Mouse (Mus musculus): ENCODE measurements around the gene 4930402F06Rik. TPM values are rescaled to one million over a fixed set of nuclear protein-coding genes. Genes with fewer than 3 reads are reported as not detected.
A peak's percentile ranks its signal among the peaks of the same experiment; 100 is the strongest.

The 4930402F06Rik gene
- polyA plus RNA-seq, 1 experiment from 2014 or later = not detected

- Histone ChIP-seq H3K4me3 (no peak overlapping the region), H3K9me3 (replicated peaks) (no peaks in the 10 kb centered on the region; the same call in 1 of the 2 replicates), H3K9ac (no peak overlapping the region), H3K4me2 (no peak overlapping the region), H3K4me1 (no peaks in the 10 kb centered on the region), H3K27me3 (no peaks in the 10 kb centered on the region), H3K27ac (no peak overlapping the region), H3K36me3 (ENCODE audit: poor library complexity, severe bottlenecking) (no peaks in the 10 kb centered on the region)
- no peak for ATAC-seq
- WGBS = 53% methylated on average over 7 of the region's 7 CpGs
Observed at GRCm38 (mm10) chr2:35432472-35432871, 35.5 kb upstream of the 4930402F06Rik start.

- 68% methylated on average over 7 of the region's 7 CpGs for WGBS
- Histone ChIP-seq H3K4me2 (no peak overlapping the region), H3K27me3 (no peaks in the 10 kb centered on the region), H3K36me3 (ENCODE audit: poor library complexity, severe bottlenecking) (no peaks in the 10 kb centered on the region), H3K9ac (no peak overlapping the region), H3K9me3 (replicated peaks) (no peaks in the 10 kb centered on the region; the same call in 1 of the 2 replicates), H3K4me1 (no peaks in the 10 kb centered on the region), H3K4me3 (no peak overlapping the region), H3K27ac (no peak overlapping the region)
- 0 out of 2 replicates have a peak, but pooled peaks have one; percentile 21 for ATAC-seq
Observed at GRCm38 (mm10) chr2:35432011-35432410, 35.0 kb upstream of the 4930402F06Rik start.

- H3K9me3 ChIP-seq (replicated peaks) = no peaks in the 10 kb centered on the region; the same call in 1 of the 2 replicates
- no peak overlapping the region for H3K4me3 ChIP-seq
- no peaks in the 10 kb centered on the region for H3K4me1 ChIP-seq
- no peak overlapping the region for H3K9ac ChIP-seq
- H3K36me3 ChIP-seq (ENCODE audit: poor library complexity, severe bottlenecking) = no peaks in the 10 kb centered on the region
- H3K27ac ChIP-seq = no peak overlapping the region
- no peak overlapping the region for H3K4me2 ChIP-seq
- ATAC-seq = no peak
- H3K27me3 ChIP-seq = no peaks in the 10 kb centered on the region
- 72% methylated on average over 8 of the region's 8 CpGs for WGBS
Observed at GRCm38 (mm10) chr2:35430806-35431205, 33.8 kb upstream of the 4930402F06Rik start.

- Histone ChIP-seq H3K4me1 (no peaks in the 10 kb centered on the region), H3K9me3 (replicated peaks) (no peaks in the 10 kb centered on the region), H3K4me2 (no peak overlapping the region), H3K9ac (no peak overlapping the region), H3K27ac (no peak overlapping the region), H3K27me3 (no peaks in the 10 kb centered on the region), H3K4me3 (no peak overlapping the region), H3K36me3 (ENCODE audit: poor library complexity, severe bottlenecking) (no peaks in the 10 kb centered on the region)
- 90% methylated on average over 4 of the region's 4 CpGs for WGBS
- ATAC-seq = no peak
Observed at GRCm38 (mm10) chr2:35428615-35429300, 31.8 kb upstream of the 4930402F06Rik start.

DNA sequence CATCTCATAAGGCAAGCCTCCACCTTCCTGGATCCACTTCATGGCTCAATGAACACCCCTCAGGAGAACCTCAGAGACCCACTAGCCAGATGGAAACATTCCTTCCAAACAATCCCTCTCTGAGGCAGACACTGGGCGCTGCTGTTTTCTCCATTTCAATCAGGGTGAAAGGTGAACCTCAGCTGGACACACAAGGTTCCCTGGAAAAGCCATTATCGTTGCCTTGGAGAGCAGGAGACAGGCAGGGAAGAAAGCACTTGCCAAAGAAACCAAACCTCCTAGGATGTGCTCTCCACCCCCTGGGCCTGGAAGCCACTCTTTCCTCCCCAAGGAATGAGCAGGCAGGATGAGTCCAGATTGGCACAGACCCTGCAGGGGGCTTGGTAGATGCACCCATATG lies 30.6 kb upstream of the 4930402F06Rik start:
- H3K4me1 ChIP-seq = no peaks in the 10 kb centered on the region
- H3K27ac ChIP-seq = no peak overlapping the region
- no peaks in the 10 kb centered on the region for H3K36me3 ChIP-seq (ENCODE audit: poor library complexity, severe bottlenecking)
- no peaks in the 10 kb centered on the region for H3K9me3 ChIP-seq (replicated peaks)
- H3K9ac ChIP-seq = no peak overlapping the region
- no peaks in the 10 kb centered on the region for H3K27me3 ChIP-seq
- 47% methylated on average over 2 of the region's 2 CpGs for WGBS
- no peak overlapping the region for H3K4me3 ChIP-seq
- no peak overlapping the region for H3K4me2 ChIP-seq
- no peak for ATAC-seq

- WGBS = 93% methylated on average over 1 of the region's 1 CpGs
- Histone ChIP-seq H3K9ac (no peak overlapping the region), H3K9me3 (replicated peaks) (no peaks in the 10 kb centered on the region), H3K4me1 (no peaks in the 10 kb centered on the region), H3K36me3 (ENCODE audit: poor library complexity, severe bottlenecking) (no peaks in the 10 kb centered on the region), H3K4me2 (no peak overlapping the region), H3K4me3 (no peak overlapping the region), H3K27ac (no peak overlapping the region), H3K27me3 (no peaks in the 10 kb centered on the region)
- ATAC-seq = no peak
Observed at GRCm38 (mm10) chr2:35423711-35424339, 26.9 kb upstream of the 4930402F06Rik start.

DNA sequence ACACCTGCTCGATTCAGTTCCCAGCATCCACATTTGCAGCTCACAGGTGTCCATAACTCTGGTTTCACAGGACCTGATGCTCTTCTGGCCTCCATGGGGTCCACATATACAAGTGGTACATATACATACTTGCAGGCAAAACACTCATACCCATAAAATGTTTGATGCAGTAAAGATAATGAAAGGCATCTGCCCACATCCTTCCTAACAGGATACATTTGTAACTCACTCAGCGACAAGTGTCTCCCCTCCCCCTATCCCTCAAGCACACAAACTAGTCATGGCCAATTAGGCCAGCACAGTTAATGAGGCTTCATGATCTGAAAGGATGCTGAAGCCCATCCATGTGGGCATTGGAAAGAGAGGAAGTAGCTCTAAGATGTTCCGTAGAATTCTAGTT lies 25.4 kb upstream of the 4930402F06Rik start:
- Histone ChIP-seq H3K27ac (no peak overlapping the region), H3K4me2 (no peak overlapping the region), H3K4me3 (no peak overlapping the region), H3K4me1 (no peaks in the 10 kb centered on the region), H3K36me3 (ENCODE audit: poor library complexity, severe bottlenecking) (no peaks in the 10 kb centered on the region), H3K27me3 (no peaks in the 10 kb centered on the region), H3K9me3 (replicated peaks) (no peaks in the 10 kb centered on the region), H3K9ac (no peak overlapping the region)
- ATAC-seq = no peak
- WGBS = 80% methylated on average over 3 of the region's 3 CpGs

- Histone ChIP-seq H3K4me2 (no peak overlapping the region), H3K9ac (no peak overlapping the region), H3K4me1 (no peaks in the 10 kb centered on the region), H3K4me3 (no peak overlapping the region), H3K36me3 (ENCODE audit: poor library complexity, severe bottlenecking) (no peaks in the 10 kb centered on the region), H3K27ac (no peak overlapping the region), H3K27me3 (no peaks in the 10 kb centered on the region), H3K9me3 (replicated peaks) (no peaks in the 10 kb centered on the region)
- ATAC-seq = no peak
- WGBS = 83% methylated on average over 1 of the region's 1 CpGs
Observed at GRCm38 (mm10) chr2:35420681-35421080, 23.7 kb upstream of the 4930402F06Rik start.

- Histone ChIP-seq H3K4me3 (no peak overlapping the region), H3K4me2 (no peak overlapping the region), H3K4me1 (no peaks in the 10 kb centered on the region), H3K9me3 (replicated peaks) (no peaks in the 10 kb centered on the region), H3K9ac (no peak overlapping the region), H3K27me3 (no peaks in the 10 kb centered on the region), H3K36me3 (ENCODE audit: poor library complexity, severe bottlenecking) (no peaks in the 10 kb centered on the region), H3K27ac (no peak overlapping the region)
- WGBS = 94% methylated on average over 2 of the region's 2 CpGs
- no peak for ATAC-seq
Observed at GRCm38 (mm10) chr2:35419671-35420070, 22.7 kb upstream of the 4930402F06Rik start.

DNA sequence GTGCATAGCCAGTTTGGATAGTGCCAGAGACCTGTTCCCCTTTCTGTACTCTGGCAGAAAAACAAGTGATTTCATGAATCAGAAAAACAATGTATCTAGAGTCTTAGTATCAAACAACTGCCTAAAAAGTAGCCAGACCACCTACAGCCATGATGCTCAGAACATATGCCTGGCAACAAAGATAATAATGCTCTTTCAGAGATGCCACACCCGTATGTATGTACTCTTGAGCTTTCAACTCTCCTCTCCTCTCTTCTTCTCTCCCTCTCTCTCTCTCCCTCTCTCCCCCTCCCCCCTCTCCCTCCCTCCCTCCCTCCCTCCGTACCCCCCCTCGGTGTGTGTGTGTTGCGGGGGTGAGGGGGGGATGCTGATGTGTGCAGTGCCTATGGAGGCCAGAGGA lies 22.3 kb upstream of the 4930402F06Rik start:
- H3K9me3 ChIP-seq (replicated peaks) = no peaks in the 10 kb centered on the region
- H3K36me3 ChIP-seq (ENCODE audit: poor library complexity, severe bottlenecking) = no peaks in the 10 kb centered on the region
- H3K4me2 ChIP-seq = no peak overlapping the region
- no peaks in the 10 kb centered on the region for H3K4me1 ChIP-seq
- no peak overlapping the region for H3K4me3 ChIP-seq
- ATAC-seq = no peak
- no peak overlapping the region for H3K27ac ChIP-seq
- no peak overlapping the region for H3K9ac ChIP-seq
- H3K27me3 ChIP-seq = no peaks in the 10 kb centered on the region
- 97% methylated on average over 4 of the region's 4 CpGs for WGBS

GRCm38 (mm10) chr2:35417231-35417630 lies 20.3 kb upstream of the 4930402F06Rik start:
- Histone ChIP-seq H3K27ac (no peak overlapping the region), H3K4me2 (no peak overlapping the region), H3K36me3 (ENCODE audit: poor library complexity, severe bottlenecking) (no peaks in the 10 kb centered on the region), H3K9ac (no peak overlapping the region), H3K27me3 (no peaks in the 10 kb centered on the region), H3K4me1 (no peaks in the 10 kb centered on the region), H3K4me3 (no peak overlapping the region), H3K9me3 (replicated peaks) (no peaks in the 10 kb centered on the region)
- ATAC-seq = no peak
- WGBS = 83% methylated on average over 1 of the region's 1 CpGs

DNA sequence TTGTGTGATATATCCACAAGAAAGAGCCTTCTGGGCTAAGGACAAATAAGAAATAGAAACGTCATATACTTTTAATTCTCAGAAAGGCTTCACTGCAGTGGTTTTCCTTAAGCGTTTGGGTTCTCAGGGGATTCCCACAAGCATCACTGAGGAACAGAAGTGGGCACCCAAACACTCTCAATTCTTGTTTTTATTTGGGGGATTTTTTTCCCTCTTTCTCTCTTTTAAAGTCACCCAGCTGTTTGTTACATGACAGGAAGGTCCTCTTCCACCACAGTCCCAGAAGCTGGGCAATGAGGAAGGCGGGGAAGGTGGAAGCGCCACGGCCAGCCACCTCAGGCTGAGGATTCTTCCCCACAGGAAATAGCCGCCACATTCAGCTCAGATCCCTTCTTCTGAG lies 19.5 kb upstream of the 4930402F06Rik start:
- H3K9ac ChIP-seq = no peak overlapping the region

GRCm38 (mm10) chr2:35412810-35413209 lies 15.8 kb upstream of the 4930402F06Rik start:
- no peak overlapping the region for H3K4me2 ChIP-seq
- H3K36me3 ChIP-seq (ENCODE audit: poor library complexity, severe bottlenecking) = no peaks in the 10 kb centered on the region
- no peak for ATAC-seq
- H3K9ac ChIP-seq = no peak overlapping the region
- no peak overlapping the region for H3K4me3 ChIP-seq
- no peaks in the 10 kb centered on the region for H3K9me3 ChIP-seq (replicated peaks)
- H3K27me3 ChIP-seq = no peaks in the 10 kb centered on the region
- no peaks in the 10 kb centered on the region for H3K4me1 ChIP-seq
- WGBS = 94% methylated on average over 3 of the region's 3 CpGs
- no peak overlapping the region for H3K27ac ChIP-seq

More for the DNA sequence above, 19.5 kb upstream of the 4930402F06Rik start:
- Histone ChIP-seq H3K4me3 (no peak overlapping the region), H3K27me3 (no peaks in the 10 kb centered on the region), H3K36me3 (ENCODE audit: poor library complexity, severe bottlenecking) (no peaks in the 10 kb centered on the region), H3K4me2 (no peak overlapping the region), H3K4me1 (no peaks in the 10 kb centered on the region), H3K27ac (no peak overlapping the region), H3K9me3 (replicated peaks) (no peaks in the 10 kb centered on the region)
- no peak for ATAC-seq
- WGBS = 89% methylated on average over 6 of the region's 6 CpGs

Data from forebrain, embryonic 13.5 days (tissue).